Mouse (Mus musculus) ZHBTc4 (cell line): Measurements from ENCODE around the gene Sgpl1.
A peak's percentile ranks its signal among the peaks of the same experiment; 100 is the strongest.

ENCODE experiments used
- DNase-seq: peaks from one replicate; pipeline ENCODE4 v3.0.0-alpha.2; 2011; ENCODE audit warnings: low read depth, low spot score

Gene Sgpl1

DNA sequence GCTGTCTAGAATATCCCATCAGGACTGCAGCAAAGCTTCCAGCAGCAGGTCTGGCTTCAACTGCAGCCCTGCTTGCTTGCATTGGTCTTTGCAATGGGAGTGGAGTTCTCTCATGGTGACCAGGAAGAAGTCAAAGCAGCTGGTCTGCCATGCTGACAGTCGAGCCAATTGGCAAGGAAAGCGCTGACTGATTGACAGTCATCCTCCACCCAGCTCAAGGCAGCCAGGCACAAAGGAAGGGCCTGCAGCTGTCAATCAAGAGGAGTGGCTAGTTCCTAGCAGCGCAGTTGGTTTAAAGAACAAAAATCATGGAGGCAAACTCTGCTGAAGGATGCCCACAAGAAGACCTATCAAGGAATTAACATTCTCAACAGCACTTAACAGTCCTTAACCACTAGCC is 61.0 kb downstream of the Sgpl1 start:
- peak; percentile 71 for DNase-seq

- no peak for DNase-seq
Observed at GRCm38 (mm10) chr10:61085364-61085763, 62.1 kb downstream of the Sgpl1 start.

DNA sequence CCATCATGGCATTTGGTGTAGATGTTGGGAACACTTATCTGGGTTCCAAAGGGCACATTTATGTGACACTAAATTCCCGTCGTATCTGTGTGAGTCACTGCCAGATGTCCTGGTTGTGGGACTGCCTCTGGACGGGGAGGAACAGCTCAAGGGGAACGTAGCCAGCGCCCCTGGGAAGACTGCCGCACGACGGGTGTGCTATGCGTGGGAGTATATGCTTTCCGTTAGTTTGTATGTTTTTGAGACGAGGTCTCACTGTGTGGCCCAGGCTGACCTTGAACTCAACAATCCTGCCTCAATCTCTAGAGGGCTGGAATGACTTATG is 66.6 kb downstream of the Sgpl1 start:
- peak; percentile 12 for DNase-seq

- DNase-seq = peak; percentile 98
Observed at GRCm38 (mm10) chr10:61080227-61080930, 67.1 kb downstream of the Sgpl1 start.

GRCm38 (mm10) chr10:61075607-61076006 is 71.9 kb downstream of the Sgpl1 start:
- DNase-seq = no peak

DNA sequence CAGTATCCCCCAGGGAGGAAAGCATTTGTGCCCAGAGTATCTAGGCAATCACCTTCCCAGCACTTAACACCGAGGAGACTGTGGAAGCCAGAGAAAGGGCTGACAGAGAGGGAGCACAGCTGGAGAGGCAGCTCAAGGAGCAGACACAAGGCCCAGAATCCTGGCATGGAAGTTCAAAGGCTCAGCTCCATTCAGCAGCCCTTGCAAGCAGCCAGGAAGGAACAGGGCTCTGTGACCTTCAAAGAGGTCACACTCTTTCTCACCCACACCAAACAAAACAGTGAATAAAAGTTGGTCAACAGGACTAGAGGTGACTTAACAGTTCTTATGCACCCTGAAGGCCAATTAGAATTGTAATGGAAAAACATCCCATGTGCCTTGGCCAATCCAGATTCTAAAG is 72.9 kb downstream of the Sgpl1 start:
- peak; percentile 74 for DNase-seq

DNA sequence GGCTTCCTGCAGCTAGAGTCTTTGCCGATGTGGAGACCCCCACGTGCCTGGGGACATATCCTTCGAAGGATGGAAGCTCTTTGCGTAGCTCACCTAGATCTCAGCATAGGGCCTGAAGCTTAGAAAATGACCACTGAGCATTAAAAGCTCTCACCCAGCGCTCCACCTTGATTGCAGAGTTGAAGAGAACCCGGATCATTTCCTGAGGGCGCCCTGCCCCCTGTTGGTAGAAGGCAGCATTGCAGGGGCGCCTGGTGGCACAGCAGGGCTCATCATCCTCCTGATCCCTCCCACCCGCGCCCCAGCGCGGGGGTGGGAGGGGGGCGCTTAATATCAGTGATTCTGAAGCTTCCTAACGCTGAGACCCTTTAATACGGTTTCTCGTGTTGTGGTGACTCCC is 75.2 kb downstream of the Sgpl1 start:
- DNase-seq = peak; percentile 77

GRCm38 (mm10) chr10:61069248-61069647 is 78.3 kb downstream of the Sgpl1 start:
- DNase-seq = peak; percentile 60

DNA sequence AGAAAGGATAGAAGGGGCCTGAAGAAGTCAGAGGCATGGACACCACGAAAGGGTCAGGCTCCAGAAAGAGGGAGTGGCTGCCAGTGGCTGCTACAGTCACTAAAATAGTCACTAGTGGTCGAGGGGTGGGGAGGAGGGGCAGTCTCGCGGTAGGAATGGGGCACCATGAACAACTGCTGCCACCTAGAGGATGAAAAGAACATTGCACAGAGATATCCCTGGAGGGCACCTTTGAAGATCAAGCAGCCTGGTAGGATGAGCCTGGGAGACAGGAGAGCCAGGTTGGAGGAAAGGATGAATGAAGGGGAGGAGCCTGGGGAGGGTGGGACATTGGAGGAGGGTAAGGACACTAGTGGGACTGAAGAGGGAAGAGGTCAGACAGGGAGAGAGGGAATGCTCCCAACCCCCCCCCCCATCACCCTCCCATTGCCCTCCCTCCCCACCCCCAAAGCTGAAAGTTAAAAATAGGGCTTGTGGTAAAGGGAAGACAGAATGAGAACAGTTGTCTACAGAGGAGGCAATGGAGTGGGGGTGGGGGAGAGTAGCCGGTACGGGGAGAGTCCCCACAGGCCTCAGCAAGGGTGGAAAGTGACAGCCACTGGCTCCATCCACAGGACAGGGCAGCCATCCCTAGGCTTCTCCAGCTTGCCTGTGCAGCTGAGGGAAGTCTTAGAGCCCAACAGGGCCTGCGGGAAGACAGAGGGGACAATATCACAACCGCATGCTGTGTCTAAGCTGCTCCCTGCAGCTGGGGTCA is 78.9 kb downstream of the Sgpl1 start:
- DNase-seq = peak; percentile 93

- DNase-seq = peak; percentile 74
Observed at GRCm38 (mm10) chr10:61065287-61066005, 82.1 kb downstream of the Sgpl1 start.

DNA sequence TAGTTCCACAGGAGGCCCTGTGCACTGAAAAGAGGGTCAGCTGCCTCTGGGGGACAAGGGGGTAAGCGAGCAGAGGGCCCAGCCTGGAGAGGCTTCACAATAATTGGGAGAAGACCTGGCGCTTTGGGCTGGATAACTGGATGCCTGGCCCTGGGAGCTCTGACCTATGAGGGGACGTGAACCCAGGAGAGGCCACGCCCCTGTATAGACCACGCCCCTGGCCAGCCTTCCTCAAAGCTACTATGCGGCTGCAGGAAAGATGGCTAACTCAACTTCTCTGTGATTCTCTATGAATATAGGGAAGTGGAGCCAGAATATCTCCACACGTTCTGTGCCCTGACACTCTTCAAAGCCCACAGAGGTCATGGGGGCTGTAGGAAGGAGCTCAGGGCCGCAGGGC is 82.9 kb downstream of the Sgpl1 start:
- peak; percentile 94 for DNase-seq

DNA sequence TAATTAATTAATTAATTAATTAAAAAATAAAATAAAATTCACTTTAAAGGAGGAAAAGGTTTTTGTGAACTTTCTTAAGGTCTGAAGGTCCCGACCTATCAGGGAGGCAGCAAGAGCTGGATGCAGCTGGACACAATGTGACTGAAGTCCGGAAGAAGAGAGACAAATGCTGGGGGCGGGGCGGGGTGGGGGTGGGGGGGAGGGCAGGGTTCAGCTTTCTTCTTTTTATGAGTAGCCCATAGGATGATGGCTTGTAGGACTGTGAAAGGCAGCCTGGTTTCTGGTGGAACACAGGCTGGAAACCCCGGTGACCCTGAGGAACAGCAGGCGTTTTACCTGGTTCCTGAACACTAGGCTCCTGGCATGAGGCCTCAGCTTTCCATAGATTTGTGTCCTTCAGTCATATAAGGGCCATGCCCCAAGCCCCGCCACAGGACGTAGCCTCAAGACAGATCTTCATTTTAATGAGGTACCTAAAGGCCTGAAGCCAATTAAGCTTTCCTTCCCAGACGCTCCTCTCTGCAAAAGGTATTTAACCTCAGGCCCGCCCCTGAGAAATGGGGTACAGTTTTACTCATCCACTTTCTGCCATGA is 84.1 kb downstream of the Sgpl1 start:
- peak; percentile 45 for DNase-seq

DNA sequence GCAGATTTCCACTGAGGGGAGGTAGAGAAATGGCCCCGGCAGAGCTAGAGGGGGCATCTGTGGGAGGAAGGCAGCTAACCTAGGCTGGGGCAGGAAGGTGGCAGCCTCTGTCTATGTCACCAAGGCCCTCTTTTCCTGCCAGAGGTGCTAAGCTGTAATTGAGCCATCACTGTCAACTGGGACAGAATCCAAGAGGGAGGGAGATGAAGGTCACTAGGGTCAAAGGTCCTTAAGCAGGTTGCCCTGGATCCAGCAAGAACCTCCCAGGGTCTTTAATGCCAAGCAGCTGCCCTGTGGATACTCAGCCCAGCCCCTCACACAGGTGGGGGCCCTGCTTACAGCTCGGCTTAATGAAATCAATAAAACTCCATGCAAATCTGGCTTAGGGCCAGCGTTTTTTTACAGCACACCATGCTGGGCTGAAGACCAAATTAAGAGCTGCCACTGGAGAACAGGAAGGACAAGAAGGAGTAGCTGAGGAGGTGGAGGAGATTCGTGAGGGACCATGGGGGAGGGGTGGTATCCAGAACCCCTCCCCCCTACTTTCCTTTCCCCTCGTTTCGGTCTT is 87.9 kb downstream of the Sgpl1 start:
- peak; percentile 74 for DNase-seq

- peak; percentile 70 for DNase-seq
Observed at GRCm38 (mm10) chr10:61059101-61059500, 88.4 kb downstream of the Sgpl1 start.

GRCm38 (mm10) chr10:61056661-61057060 is 90.8 kb downstream of the Sgpl1 start:
- DNase-seq = peak; percentile 68

- DNase-seq = peak; percentile 79
Observed at GRCm38 (mm10) chr10:61051993-61052613, 95.4 kb downstream of the Sgpl1 start.
